Mouse (Mus musculus) MEL (cell line): ENCODE results near the gene Iscu.

Experiments
- CHD1 ChIP-seq: IDR thresholded peaks from 2 replicates; pipeline ENCODE4 v1.6.1; 2012; ENCODE audit warnings: low read depth, mild to moderate bottlenecking, inconsistent platforms, low read length, improper control_type of control experiment
- CTCF ChIP-seq, 3 experiments: IDR thresholded peaks in 2 of 3; conservative IDR thresholded peaks in 1 of 3; 2 replicates each; pipeline ENCODE4 v1.5.1; 2011 to 2012; ENCODE audit warnings: low read length in 3 of 3, low read depth in 2 of 3, mild to moderate bottlenecking in 2 of 3, improper control_type of control experiment in 1 of 3, inconsistent platforms in 1 of 3, mixed read lengths in 1 of 3, moderate library complexity in 1 of 3; ENCODE audit not compliant: control insufficient read depth in 1 of 3, insufficient read depth in 1 of 3, poor library complexity in 1 of 3, severe bottlenecking in 1 of 3
- EP300 ChIP-seq, 2 experiments: IDR thresholded peaks; 2 replicates each; pipeline ENCODE4 v1.6.1; 2011; ENCODE audit warnings: improper control_type of control experiment in 2 of 2, low read length in 2 of 2, low read depth in 1 of 2, mild to moderate bottlenecking in 1 of 2

DNA sequence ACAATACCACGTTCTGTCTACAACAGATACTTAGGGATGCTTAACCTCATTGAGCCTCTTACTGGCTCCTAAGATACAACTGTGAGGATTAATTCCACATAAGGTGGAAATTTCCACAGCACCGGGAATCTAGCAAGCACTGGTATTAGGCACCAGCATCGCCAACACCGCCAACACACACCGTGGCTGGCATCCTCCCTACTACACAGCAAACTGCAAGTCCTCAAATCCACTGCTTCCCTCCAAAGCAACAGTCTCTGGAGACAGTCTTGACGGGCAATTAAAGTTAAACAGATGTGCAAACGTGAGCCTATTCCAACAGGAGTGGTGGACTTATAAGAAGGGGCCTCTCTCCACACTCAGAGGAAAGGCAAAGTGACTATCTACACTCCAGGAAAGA is 8.7 kb downstream of the Iscu start:
- TF ChIP-seq EP300 (IDR thresholded peaks at IDR 0.05; ENCODE audit: low read depth in 1 of 2, low read length in 2 of 2) (no peak), CHD1 (no peak), CTCF (IDR thresholded peaks at IDR 0.05 in 2 of 3, conservative IDR thresholded peaks at IDR 0.05 in 1 of 3; ENCODE audit: control insufficient read depth in 1 of 3, insufficient read depth in 1 of 3, low read depth in 2 of 3, low read length in 3 of 3, poor library complexity in 1 of 3, severe bottlenecking in 1 of 3) (no peak)
